Mouse (Mus musculus): Measurements from ENCODE around the gene Tmem242. TPM values are rescaled to one million over a fixed set of nuclear protein-coding genes. Genes with fewer than 3 reads are reported as not detected.

Tmem242 gene
- 39.7 TPM for polyA plus RNA-seq (2015; fragmentation: Illumina TruSeq; extraction: RNeasy Lipid Tissue Mini Kit (QIAGEN cat#74804); ENCODE audit: insufficient read depth, low replicate concordance)

GRCm38 (mm10) chr17:5440159-5440971 lies at the start of gene Tmem242:
Gene Tmem242, minus strand, starts transcription at chr17:5440259.

GRCm38 (mm10) chr17:5418545-5418944 lies 21.5 kb downstream of the Tmem242 start, which contains the start of gene Ldhal6b:
Gene Ldhal6b, minus strand, starts transcription at chr17:5418767.

Other genes starting within 250 kb of the Tmem242 start
- gene Ldhal6b, start 21.5 kb downstream of the Tmem242 start, polyA plus RNA-seq (2015; fragmentation: Illumina TruSeq; extraction: RNeasy Lipid Tissue Mini Kit (QIAGEN cat#74804); ENCODE audit: insufficient read depth, low replicate concordance) = 0.81 TPM
- 6.4 TPM for gene Zdhhc14, start 52.3 kb upstream of the Tmem242 start, polyA plus RNA-seq (2015; fragmentation: Illumina TruSeq; extraction: RNeasy Lipid Tissue Mini Kit (QIAGEN cat#74804); ENCODE audit: insufficient read depth, low replicate concordance)